Mouse (Mus musculus) testis, adult 2 months (tissue): ENCODE measurements around the gene Miox. TPM values are rescaled to one million over a fixed set of nuclear protein-coding genes. Genes with fewer than 3 reads are reported as not detected.

Source experiments
- H3K27ac ChIP-seq: fragments of 200-500 bp; 2 replicates; pipeline ENCODE4 v1.5.1; 2012; ENCODE audit warnings: low read depth, low read length; ENCODE audit not compliant: control insufficient read depth, insufficient read depth
- H3K27me3 ChIP-seq: fragments of 200-500 bp; 2 replicates; pipeline ENCODE4 v1.6.1; 2012; ENCODE audit warnings: mild to moderate bottlenecking, low read length, moderate library complexity; ENCODE audit not compliant: control insufficient read depth, insufficient read depth
- H3K36me3 ChIP-seq: fragments of 200-500 bp; 2 replicates; pipeline ENCODE4 v1.6.1; 2012; ENCODE audit warnings: mild to moderate bottlenecking, low read length; ENCODE audit not compliant: control insufficient read depth, insufficient read depth
- H3K4me1 ChIP-seq: fragments of 200-500 bp; 2 replicates; pipeline ENCODE4 v1.6.1; 2012; ENCODE audit warnings: low read length; ENCODE audit not compliant: control insufficient read depth, insufficient read depth
- H3K4me3 ChIP-seq: fragments of 200-500 bp; 2 replicates; pipeline ENCODE4 v1.5.1; 2012; ENCODE audit warnings: low read depth, mild to moderate bottlenecking, low read length, moderate library complexity, mixed read lengths; ENCODE audit not compliant: control insufficient read depth
- CTCF ChIP-seq: fragments of 200-500 bp; IDR thresholded peaks from 2 replicates; pipeline ENCODE4 v1.5.1; 2012; ENCODE audit warnings: low read depth, mild to moderate bottlenecking, inconsistent platforms, low read length, moderate library complexity; ENCODE audit not compliant: control insufficient read depth, insufficient read depth, insufficient replicate concordance
- POLR2A ChIP-seq: fragments of 200-500 bp; IDR thresholded peaks from 2 replicates; pipeline ENCODE4 v1.6.1; 2012; ENCODE audit warnings: low read depth, mild to moderate bottlenecking, inconsistent platforms, low read length, moderate library complexity; ENCODE audit not compliant: control insufficient read depth
- polyA plus RNA-seq: library from polyadenylated mRNA; depleted of rRNA; stranded (reverse); fragments of >200 nt; gene quantifications from 2 replicates; pipeline ENCODE4 v1.2.3, GENCODE M21; 2012

Miox gene
- polyA plus RNA-seq, 1 experiment: 1.7 TPM

GRCm38 (mm10) chr15:89316146-89316545 lies 18.1 kb upstream of the Miox start:
- Histone ChIP-seq H3K27ac (no peak overlapping the region), H3K27me3 (no peaks in the 10 kb centered on the region), H3K4me3 (no peak overlapping the region), H3K4me1 (peaks cover 16% of the 10 kb centered on the region), H3K36me3 (no peaks in the 10 kb centered on the region)
- TF ChIP-seq POLR2A (no peak), CTCF (no peak)

- no peak overlapping the region for H3K4me3 ChIP-seq
- H3K27ac ChIP-seq: no peak overlapping the region
- no peaks in the 10 kb centered on the region for H3K36me3 ChIP-seq
- no peaks in the 10 kb centered on the region for H3K27me3 ChIP-seq
- H3K4me1 ChIP-seq: peaks cover 5% of the 10 kb centered on the region
- no peak for TF ChIP-seq CTCF
- TF ChIP-seq POLR2A: no peak
These were observed 12.9 kb upstream of the Miox start for GRCm38 (mm10) chr15:89321264-89321663.

GRCm38 (mm10) chr15:89322670-89323522 lies 11.3 kb upstream of the Miox start, which contains the start of gene Adm2:
Gene Adm2, plus strand, starts transcription at chr15:89322720.
- Histone ChIP-seq H3K27me3 (no peaks in the 10 kb centered on the region), H3K27ac (no peak within 1 kb of the TSS), H3K36me3 (no peaks in the 10 kb centered on the region), H3K4me1 (peaks cover 4% of the 10 kb centered on the region; the same call in 1 of the 2 replicates), H3K4me3 (peak within 1 kb of the TSS; percentile 23; the same call in 1 of the 2 replicates)
- no peak for TF ChIP-seq POLR2A
- no peak for TF ChIP-seq CTCF

GRCm38 (mm10) chr15:89323656-89324055 lies 10.5 kb upstream of the Miox start:
- peaks cover 4% of the 10 kb centered on the region; the same call in 1 of the 2 replicates for H3K4me1 ChIP-seq
- no peaks in the 10 kb centered on the region for H3K27me3 ChIP-seq
- H3K36me3 ChIP-seq: no peaks in the 10 kb centered on the region
- TF ChIP-seq CTCF (no peak), POLR2A (no peak)
- H3K27ac ChIP-seq: no peak overlapping the region
- no peak overlapping the region for H3K4me3 ChIP-seq

DNA sequence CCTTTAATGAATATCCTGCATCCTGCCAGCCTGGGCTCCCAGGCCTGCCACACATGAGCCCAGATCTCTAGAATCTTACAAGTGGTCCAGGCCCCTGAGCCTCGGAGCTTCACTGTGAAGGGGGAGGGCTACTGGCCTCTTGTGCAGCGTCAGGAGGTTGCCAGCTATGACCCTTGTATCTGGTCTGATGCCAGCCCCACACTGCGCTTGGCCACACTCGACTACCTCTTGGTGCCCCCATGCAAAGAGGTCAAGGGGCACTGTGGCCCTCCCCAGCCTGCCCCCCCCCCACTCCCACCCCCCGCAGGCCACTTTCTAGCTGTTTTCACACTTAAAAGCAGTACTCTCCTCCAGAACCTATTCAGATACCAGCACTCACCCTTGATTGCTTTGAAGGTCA lies 7.8 kb upstream of the Miox start:
- TF ChIP-seq POLR2A (no peak), CTCF (no peak)
- Histone ChIP-seq H3K27me3 (no peaks in the 10 kb centered on the region), H3K4me3 (no peak overlapping the region), H3K36me3 (no peaks in the 10 kb centered on the region), H3K27ac (no peak overlapping the region), H3K4me1 (peaks cover 4% of the 10 kb centered on the region; the same call in 1 of the 2 replicates)

DNA sequence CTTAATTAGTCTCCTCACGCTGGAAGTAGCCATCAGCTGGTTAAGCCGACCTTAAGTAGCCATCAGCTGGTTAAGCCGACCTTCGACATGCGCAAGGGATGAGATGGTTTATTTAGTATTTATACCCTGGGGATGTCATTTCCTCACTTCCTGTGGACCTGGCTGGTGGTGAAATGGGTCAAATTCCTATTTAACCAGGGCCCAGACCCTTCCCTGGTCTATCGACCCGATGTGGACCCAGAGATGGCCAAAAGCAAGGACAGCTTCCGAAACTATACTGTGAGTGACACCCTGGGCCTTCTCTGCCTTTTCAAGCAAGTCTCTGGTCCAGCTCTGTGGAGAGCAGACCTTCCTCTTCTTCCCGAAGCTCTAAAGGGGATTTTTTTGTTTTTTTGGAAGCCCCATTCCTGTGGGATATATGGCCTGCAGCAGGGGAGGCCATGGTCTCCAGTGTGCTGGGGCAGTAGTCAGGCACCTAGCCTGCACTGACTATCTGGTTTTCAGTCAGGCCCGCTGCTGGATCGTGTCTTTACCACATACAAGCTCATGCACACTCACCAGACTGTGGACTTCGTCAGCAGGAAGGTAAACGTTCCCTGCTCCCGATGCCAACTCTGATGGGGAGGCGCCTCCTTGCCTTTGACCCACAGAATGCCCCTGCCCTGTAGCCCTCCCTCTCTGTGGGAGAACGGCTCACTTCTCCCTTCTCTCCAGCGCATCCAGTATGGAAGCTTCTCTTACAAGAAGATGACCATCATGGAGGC lies 758 bp downstream of the Miox start:
- TF ChIP-seq CTCF (no peak), POLR2A (no peak)
- Histone ChIP-seq H3K36me3 (no peaks in the 10 kb centered on the region), H3K27ac (no peak overlapping the region), H3K4me1 (peaks cover 8% of the 10 kb centered on the region), H3K27me3 (no peaks in the 10 kb centered on the region), H3K4me3 (no peak overlapping the region)

- TF ChIP-seq POLR2A (no peak), CTCF (no peak)
- H3K27ac ChIP-seq: no peak overlapping the region
- H3K27me3 ChIP-seq: no peaks in the 10 kb centered on the region
- peaks cover 8% of the 10 kb centered on the region for H3K4me1 ChIP-seq
- H3K36me3 ChIP-seq: no peaks in the 10 kb centered on the region
- H3K4me3 ChIP-seq: no peak overlapping the region
These were observed 2.2 kb downstream of the Miox start for GRCm38 (mm10) chr15:89336422-89336821.
